Mouse (Mus musculus): ENCODE data around the gene Fmnl2. TPM values are rescaled to one million over a fixed set of nuclear protein-coding genes. Genes with fewer than 3 reads are reported as not detected.

Fmnl2 gene
- polyA plus RNA-seq, 1 experiment, result 2.8 TPM

DNA sequence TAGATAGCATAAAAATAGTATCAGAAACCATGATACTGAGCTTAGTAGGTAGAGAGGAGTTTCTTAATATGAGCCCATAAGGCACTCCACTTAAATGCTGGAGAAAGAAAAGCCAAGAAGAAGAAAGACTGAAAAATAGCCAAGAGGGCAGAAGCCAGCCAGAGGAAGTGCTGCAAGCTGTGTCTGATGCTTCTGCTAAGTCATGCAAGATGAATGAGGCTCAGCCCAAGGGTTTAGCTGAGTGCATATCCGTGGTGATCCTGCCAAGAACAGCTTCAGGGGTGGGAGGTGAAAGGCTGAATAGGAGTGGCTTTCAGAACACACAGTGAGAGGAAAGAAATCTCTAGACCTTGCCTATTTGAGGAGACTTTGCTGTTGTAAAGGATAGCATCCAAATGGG is 212.9 kb downstream of the Fmnl2 start:
- Histone ChIP-seq H3K4me2 (ENCODE audit: low read depth) (no peak overlapping the region), H3K36me3 (ENCODE audit: control insufficient read depth, insufficient read depth) (no peaks in the 10 kb centered on the region), H3K27me3 (ENCODE audit: control insufficient read depth, insufficient read depth, insufficient read length) (no peaks in the 10 kb centered on the region), H3K79me2 (ENCODE audit: control insufficient read depth, insufficient read depth) (no peaks in the 10 kb centered on the region), H3ac (ENCODE audit: control insufficient read depth, insufficient read length) (no peak overlapping the region), H3K4me3 (no peak overlapping the region)
- TF ChIP-seq TCF3 (IDR thresholded peaks at IDR 0.05; ENCODE audit: insufficient read length, low read depth) (no peak), MAX (IDR thresholded peaks at IDR 0.05; ENCODE audit: low read depth) (no peak), REST (IDR thresholded peaks at IDR 0.05; ENCODE audit: insufficient read depth, insufficient read length) (no peak), TCF12 (IDR thresholded peaks at IDR 0.05; ENCODE audit: insufficient read depth, poor library complexity, severe bottlenecking) (no peak), POLR2AphosphoS2 (IDR thresholded peaks at IDR 0.05; ENCODE audit: insufficient read length, low read depth) (no peak), MYOG (IDR thresholded peaks at IDR 0.05; ENCODE audit: control insufficient read depth in 1 of 3, insufficient read depth in 1 of 3, insufficient read length in 2 of 3, low read depth in 2 of 3) (no peak), POLR2A (IDR thresholded peaks at IDR 0.05; ENCODE audit: insufficient read length, low read depth) (no peak)

DNA sequence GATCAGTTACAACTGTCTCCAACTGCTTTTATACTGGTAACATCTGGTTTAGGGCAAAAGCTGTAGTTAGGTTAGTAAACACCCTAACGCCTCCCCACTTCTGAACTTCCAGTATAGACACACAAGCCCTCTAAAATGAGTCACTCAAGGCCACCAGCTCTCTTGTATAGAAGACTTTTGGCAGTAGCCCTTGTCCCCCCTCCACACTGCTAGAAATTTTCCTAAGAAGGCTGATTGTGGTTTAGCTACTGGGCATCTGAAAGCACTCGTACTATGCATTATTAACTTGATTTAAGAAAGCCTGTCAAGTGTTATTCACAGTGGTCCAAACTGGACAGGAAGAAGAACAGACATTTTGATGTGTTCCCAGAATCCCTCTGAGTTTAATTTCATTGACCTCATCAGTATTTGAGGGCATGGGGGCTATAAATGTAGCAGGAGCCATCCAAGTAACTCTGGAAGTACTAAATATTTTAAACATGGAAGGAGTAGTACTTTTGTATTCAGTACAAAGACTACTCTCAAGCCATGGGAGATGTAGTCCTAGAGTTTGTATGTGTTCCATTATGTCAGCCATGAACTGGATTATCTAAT is 222.1 kb downstream of the Fmnl2 start:
- no peak overlapping the region for H3K4me2 ChIP-seq (ENCODE audit: low read depth)
- no peak overlapping the region for H3K4me3 ChIP-seq
- no peak for TF ChIP-seq MYOG (IDR thresholded peaks at IDR 0.05; ENCODE audit: control insufficient read depth in 1 of 3, insufficient read depth in 1 of 3, insufficient read length in 2 of 3, low read depth in 2 of 3)
- H3K27me3 ChIP-seq (ENCODE audit: control insufficient read depth, insufficient read depth, insufficient read length), result no peaks in the 10 kb centered on the region
- no peaks in the 10 kb centered on the region for H3K79me2 ChIP-seq (ENCODE audit: control insufficient read depth, insufficient read depth)
- H3ac ChIP-seq (ENCODE audit: control insufficient read depth, insufficient read length), result no peak overlapping the region
- H3K36me3 ChIP-seq (ENCODE audit: control insufficient read depth, insufficient read depth), result no peaks in the 10 kb centered on the region

- Histone ChIP-seq H3K36me3 (ENCODE audit: control insufficient read depth, insufficient read depth) (no peaks in the 10 kb centered on the region), H3K4me3 (no peak overlapping the region), H3K79me2 (ENCODE audit: control insufficient read depth, insufficient read depth) (no peaks in the 10 kb centered on the region), H3K27me3 (ENCODE audit: control insufficient read depth, insufficient read depth, insufficient read length) (no peaks in the 10 kb centered on the region), H3ac (ENCODE audit: control insufficient read depth, insufficient read length) (no peak overlapping the region), H3K4me2 (ENCODE audit: low read depth) (no peak overlapping the region)
- TF ChIP-seq CEBPB (IDR thresholded peaks at IDR 0.05; ENCODE audit: insufficient read depth, poor library complexity, severe bottlenecking) (no peak), TCF3 (IDR thresholded peaks at IDR 0.05; ENCODE audit: insufficient read length, low read depth) (no peak), POLR2A (IDR thresholded peaks at IDR 0.05; ENCODE audit: insufficient read length, low read depth) (no peak), POLR2AphosphoS2 (IDR thresholded peaks at IDR 0.05; ENCODE audit: insufficient read length, low read depth) (no peak), TCF12 (IDR thresholded peaks at IDR 0.05; ENCODE audit: insufficient read depth, poor library complexity, severe bottlenecking) (no peak), MYOD1 (IDR thresholded peaks at IDR 0.05; ENCODE audit: control insufficient read depth in 1 of 3, insufficient read length in 2 of 3, low read depth in 2 of 3) (no peak), REST (IDR thresholded peaks at IDR 0.05; ENCODE audit: insufficient read depth, insufficient read length) (no peak), MAX (IDR thresholded peaks at IDR 0.05; ENCODE audit: low read depth) (no peak), E2F4 (IDR thresholded peaks at IDR 0.05; ENCODE audit: insufficient read depth) (no peak)
Observed at GRCm38 (mm10) chr2:53082045-53082444, 224.4 kb downstream of the Fmnl2 start.

GRCm38 (mm10) chr2:53082501-53082900 is 224.8 kb downstream of the Fmnl2 start:
- Histone ChIP-seq H3K79me2 (ENCODE audit: control insufficient read depth, insufficient read depth) (no peaks in the 10 kb centered on the region), H3K27me3 (ENCODE audit: control insufficient read depth, insufficient read depth, insufficient read length) (no peaks in the 10 kb centered on the region), H3K4me3 (no peak overlapping the region), H3K4me2 (ENCODE audit: low read depth) (no peak overlapping the region), H3ac (ENCODE audit: control insufficient read depth, insufficient read length) (no peak overlapping the region), H3K36me3 (ENCODE audit: control insufficient read depth, insufficient read depth) (no peaks in the 10 kb centered on the region)
- TF ChIP-seq POLR2AphosphoS2 (IDR thresholded peaks at IDR 0.05; ENCODE audit: insufficient read length, low read depth), result no peak

DNA sequence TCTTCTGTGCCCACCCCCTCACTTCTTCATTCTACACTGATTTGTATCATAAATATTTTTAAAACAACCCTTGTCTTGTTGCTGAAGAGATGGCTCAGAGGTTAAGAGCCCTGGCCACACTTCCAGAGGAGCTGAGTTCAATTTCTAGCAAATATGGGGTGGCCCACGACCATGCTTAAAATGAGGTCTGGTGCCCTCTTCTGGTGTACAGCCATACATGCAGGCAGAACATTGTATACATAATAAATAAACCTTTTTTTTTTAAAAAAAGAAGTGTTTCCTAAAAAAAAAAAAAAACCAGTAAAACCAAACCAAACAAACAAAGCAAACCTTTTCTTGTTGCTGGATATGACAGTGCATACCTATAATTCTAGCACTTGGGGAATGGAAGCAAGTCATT is 225.6 kb downstream of the Fmnl2 start:
- no peak for TF ChIP-seq TCF3 (IDR thresholded peaks at IDR 0.05; ENCODE audit: insufficient read length, low read depth)
- TF ChIP-seq E2F4 (IDR thresholded peaks at IDR 0.05; ENCODE audit: insufficient read depth), result no peak
- no peak for TF ChIP-seq REST (IDR thresholded peaks at IDR 0.05; ENCODE audit: insufficient read depth, insufficient read length)
- TF ChIP-seq MAX (IDR thresholded peaks at IDR 0.05; ENCODE audit: low read depth), result no peak
- TF ChIP-seq USF1 (IDR thresholded peaks at IDR 0.05; ENCODE audit: low read depth), result no peak

GRCm38 (mm10) chr2:53085617-53086202 is 228.1 kb downstream of the Fmnl2 start:
- Histone ChIP-seq H3K4me2 (ENCODE audit: low read depth) (no peak overlapping the region), H3K4me3 (no peak overlapping the region)

More for the DNA sequence above, 225.6 kb downstream of the Fmnl2 start:
- H3K79me2 ChIP-seq (ENCODE audit: control insufficient read depth, insufficient read depth), result no peaks in the 10 kb centered on the region
- H3ac ChIP-seq (ENCODE audit: control insufficient read depth, insufficient read length), result no peak overlapping the region
- H3K4me2 ChIP-seq (ENCODE audit: low read depth), result no peak overlapping the region
- no peaks in the 10 kb centered on the region for H3K27me3 ChIP-seq (ENCODE audit: control insufficient read depth, insufficient read depth, insufficient read length)
- no peak overlapping the region for H3K4me3 ChIP-seq
- H3K36me3 ChIP-seq (ENCODE audit: control insufficient read depth, insufficient read depth), result no peaks in the 10 kb centered on the region

More at GRCm38 (mm10) chr2:53085617-53086202, 228.1 kb downstream of the Fmnl2 start:
- no peak for TF ChIP-seq SRF (IDR thresholded peaks at IDR 0.05; ENCODE audit: control insufficient read depth, insufficient read length, low read depth)
- no peak for TF ChIP-seq REST (IDR thresholded peaks at IDR 0.05; ENCODE audit: insufficient read depth, insufficient read length)
- no peak for TF ChIP-seq MAX (IDR thresholded peaks at IDR 0.05; ENCODE audit: low read depth)
- no peak for TF ChIP-seq CEBPB (IDR thresholded peaks at IDR 0.05; ENCODE audit: insufficient read depth, poor library complexity, severe bottlenecking)
- no peak for TF ChIP-seq POLR2AphosphoS2 (IDR thresholded peaks at IDR 0.05; ENCODE audit: insufficient read length, low read depth)
- no peak for TF ChIP-seq MYOD1 (IDR thresholded peaks at IDR 0.05; ENCODE audit: control insufficient read depth in 1 of 3, insufficient read length in 2 of 3, low read depth in 2 of 3)
- no peaks in the 10 kb centered on the region for H3K36me3 ChIP-seq (ENCODE audit: control insufficient read depth, insufficient read depth)
- no peaks in the 10 kb centered on the region for H3K27me3 ChIP-seq (ENCODE audit: control insufficient read depth, insufficient read depth, insufficient read length)
- H3ac ChIP-seq (ENCODE audit: control insufficient read depth, insufficient read length), result no peak overlapping the region
- no peaks in the 10 kb centered on the region for H3K79me2 ChIP-seq (ENCODE audit: control insufficient read depth, insufficient read depth)

All from myocyte (in vitro differentiated cells).